Mouse (Mus musculus): ENCODE measurements around the gene St7. TPM values are rescaled to one million over a fixed set of nuclear protein-coding genes. Genes with fewer than 3 reads are reported as not detected.
A peak's percentile ranks its signal among the peaks of the same experiment; 100 is the strongest.

Gene St7
- polyA plus RNA-seq, 1 experiment: 62.0 TPM

DNA sequence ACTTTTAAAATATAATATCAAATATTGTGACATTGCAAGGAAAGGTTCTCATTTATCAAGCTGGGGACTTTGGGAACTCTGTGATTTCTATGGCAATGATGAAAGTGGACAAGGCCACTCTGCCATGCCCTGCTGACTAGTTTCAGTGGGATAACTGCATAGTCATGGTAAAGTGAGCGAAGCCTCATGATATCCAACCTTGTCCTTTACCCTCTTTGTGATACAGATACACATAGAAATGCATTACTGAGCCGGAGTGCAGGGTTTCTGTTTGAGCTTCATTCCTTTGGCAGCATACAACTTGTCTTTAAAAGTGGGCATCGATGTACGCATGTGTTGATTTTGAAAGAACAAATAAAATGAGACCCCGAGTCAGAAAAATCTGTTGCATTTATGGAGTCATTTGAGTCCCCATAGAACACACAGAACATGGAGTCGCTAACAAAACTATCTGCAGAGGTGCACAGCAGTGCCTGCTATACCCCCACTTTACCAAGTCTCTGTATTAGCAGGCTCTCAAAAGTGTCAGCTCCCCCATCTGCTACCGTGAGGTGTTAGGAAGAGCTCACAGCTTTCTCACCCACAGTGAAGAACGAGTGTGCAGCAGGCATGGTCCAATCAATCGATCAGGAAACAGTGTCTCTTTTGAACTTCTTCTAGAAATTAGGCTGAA lies 77.4 kb downstream of the St7 start:
- TF ChIP-seq POLR2A (IDR thresholded peaks at IDR 0.05; ENCODE audit: borderline replicate concordance, extremely low read depth, insufficient read depth, insufficient read length, poor library complexity, severe bottlenecking): no peak
- no peak for TF ChIP-seq CTCF (IDR thresholded peaks at IDR 0.05; ENCODE audit: borderline replicate concordance, extremely low read depth, insufficient read depth, insufficient read length)
- peak; percentile 74 for DNase-seq (ENCODE audit: low read depth)

DNA sequence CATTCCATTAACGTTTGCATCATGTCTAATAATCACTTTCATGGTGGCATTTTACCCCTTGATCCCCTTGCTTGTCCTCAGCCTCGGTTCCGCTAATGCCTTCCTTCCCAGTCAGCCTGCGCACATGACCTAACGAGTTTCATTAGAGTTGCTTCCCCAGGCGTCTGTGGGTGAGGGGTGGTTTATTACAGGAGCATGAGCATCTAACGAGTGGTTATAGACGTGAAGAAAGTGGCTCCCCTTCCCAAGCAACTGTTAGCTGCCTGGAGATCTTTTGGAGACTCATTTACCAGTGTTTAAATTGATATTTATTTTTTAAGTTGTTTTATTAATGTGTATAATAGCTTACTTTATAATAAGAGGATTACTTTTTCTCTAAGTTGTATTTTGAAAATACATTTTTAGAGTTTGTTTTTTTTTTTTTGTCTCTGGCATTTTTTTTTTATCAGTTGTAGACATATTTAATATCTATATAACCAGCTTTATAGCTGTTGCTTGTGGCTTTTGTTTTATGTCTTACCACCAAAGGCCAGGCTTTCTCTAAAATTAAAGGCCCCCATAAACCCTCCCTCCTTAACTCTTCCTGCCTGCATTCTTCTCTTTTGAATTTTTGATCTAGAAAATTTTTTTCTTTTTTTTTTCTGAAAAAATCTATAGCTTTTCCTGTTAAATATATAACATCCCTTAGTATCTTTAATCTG lies 78.1 kb downstream of the St7 start:
- TF ChIP-seq CTCF (IDR thresholded peaks at IDR 0.05; ENCODE audit: borderline replicate concordance, extremely low read depth, insufficient read depth, insufficient read length) (no peak), POLR2A (IDR thresholded peaks at IDR 0.05; ENCODE audit: borderline replicate concordance, extremely low read depth, insufficient read depth, insufficient read length, poor library complexity, severe bottlenecking) (no peak)
- peak; percentile 76 for DNase-seq (ENCODE audit: low read depth)

DNA sequence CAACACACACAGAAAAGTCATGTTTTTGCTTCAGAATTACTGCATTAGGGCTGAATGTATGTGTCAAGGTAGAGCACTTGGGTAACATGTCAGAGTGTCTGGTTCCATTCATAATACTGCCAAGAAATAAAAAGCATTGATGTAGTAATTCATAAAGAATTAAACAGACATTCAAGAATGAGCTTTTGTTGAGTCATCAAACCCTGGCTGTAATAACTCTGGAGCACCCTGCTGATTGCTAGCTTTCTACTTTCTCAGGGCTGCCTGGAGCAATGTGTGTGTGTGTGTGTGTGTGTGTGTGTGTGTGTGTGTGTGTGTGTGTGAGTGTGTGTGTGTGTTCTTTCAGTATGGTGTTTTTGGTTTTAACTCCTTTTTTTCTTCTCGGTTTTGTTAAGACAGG lies 78.7 kb downstream of the St7 start:
- DNase-seq (ENCODE audit: low read depth): peak; percentile 59
- TF ChIP-seq POLR2A (IDR thresholded peaks at IDR 0.05; ENCODE audit: borderline replicate concordance, extremely low read depth, insufficient read depth, insufficient read length, poor library complexity, severe bottlenecking): no peak
- no peak for TF ChIP-seq CTCF (IDR thresholded peaks at IDR 0.05; ENCODE audit: borderline replicate concordance, extremely low read depth, insufficient read depth, insufficient read length)

DNA sequence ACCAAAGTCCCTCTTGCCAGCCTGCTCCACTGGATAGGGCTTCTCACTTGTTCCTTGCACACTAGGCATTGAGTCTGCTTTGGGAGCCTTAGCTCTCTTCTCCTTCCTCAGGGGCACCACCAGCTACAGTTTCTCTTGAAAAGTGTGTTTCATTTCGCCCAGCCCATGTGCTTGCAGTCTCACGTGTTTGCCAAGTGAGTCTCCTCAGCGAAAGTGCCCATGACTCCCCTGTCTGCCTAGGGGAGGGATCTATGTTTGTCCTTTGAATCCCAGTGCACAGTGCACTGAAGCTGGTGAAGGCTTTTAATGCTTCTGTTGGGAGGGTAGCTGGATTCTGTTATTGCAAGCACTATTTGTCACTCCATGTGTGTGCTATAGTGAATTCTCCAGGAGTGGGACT lies 79.8 kb downstream of the St7 start:
- DNase-seq (ENCODE audit: low read depth): no peak
- no peak for TF ChIP-seq CTCF (IDR thresholded peaks at IDR 0.05; ENCODE audit: borderline replicate concordance, extremely low read depth, insufficient read depth, insufficient read length)
- no peak for TF ChIP-seq POLR2A (IDR thresholded peaks at IDR 0.05; ENCODE audit: borderline replicate concordance, extremely low read depth, insufficient read depth, insufficient read length, poor library complexity, severe bottlenecking)

DNA sequence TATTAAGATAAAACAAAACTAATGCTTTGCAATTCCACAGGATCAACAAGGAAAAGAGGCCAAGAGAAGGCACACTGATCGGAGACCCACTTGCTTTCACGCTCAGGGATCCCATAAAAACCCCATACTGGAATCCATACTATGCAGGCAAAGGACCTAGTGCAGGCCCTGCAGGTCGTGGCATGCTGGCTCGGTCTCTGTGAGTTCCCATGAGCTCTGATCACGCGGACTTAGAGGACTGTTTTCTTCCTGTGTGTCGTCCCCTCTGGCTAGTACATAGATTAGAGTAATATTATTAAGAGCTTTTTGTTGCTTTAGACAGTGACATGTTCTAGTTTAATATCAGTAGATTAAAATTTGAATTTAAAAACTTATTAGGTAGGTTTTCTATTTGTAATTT lies 83.3 kb downstream of the St7 start:
- TF ChIP-seq CTCF (IDR thresholded peaks at IDR 0.05; ENCODE audit: borderline replicate concordance, extremely low read depth, insufficient read depth, insufficient read length) (no peak), POLR2A (IDR thresholded peaks at IDR 0.05; ENCODE audit: borderline replicate concordance, extremely low read depth, insufficient read depth, insufficient read length, poor library complexity, severe bottlenecking) (no peak)
- DNase-seq (ENCODE audit: low read depth): no peak

DNA sequence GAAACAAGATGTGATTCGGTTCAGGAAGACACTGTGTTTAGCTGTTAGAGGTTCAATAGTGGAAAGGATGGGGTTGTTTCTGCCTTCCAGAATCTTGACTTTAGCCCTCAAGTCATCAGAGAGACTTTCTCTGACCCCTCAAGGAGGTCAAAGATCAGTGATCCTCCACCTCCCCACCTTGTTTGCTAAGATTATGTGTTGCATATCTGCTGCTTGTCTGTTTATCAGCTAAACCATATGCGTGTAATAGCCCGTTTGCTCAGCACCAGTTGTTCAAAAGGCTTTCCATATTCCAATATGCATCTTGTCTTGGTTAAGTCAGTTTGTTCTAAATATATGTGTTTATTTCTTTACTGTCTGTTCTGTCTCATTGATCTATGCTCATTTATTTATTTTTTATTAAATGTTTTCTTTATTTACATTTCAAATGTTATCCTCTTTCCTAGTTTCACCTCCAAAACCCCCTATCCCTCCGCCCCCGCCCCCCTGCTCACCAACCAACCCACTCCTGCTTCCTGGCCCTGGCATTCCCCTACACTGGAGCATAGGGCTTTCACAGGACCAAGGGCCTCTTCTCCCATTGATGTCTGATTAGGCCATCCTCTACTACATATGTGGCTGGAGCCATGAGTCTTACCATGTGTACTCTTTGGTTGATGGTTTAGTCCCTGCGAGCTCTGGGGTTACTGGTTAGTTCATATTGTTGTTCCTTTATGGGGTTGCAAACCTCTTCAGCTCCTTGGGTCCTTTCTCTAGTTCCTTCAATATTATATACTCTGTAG lies 84.5 kb downstream of the St7 start:
- no peak for DNase-seq (ENCODE audit: low read depth)

DNA sequence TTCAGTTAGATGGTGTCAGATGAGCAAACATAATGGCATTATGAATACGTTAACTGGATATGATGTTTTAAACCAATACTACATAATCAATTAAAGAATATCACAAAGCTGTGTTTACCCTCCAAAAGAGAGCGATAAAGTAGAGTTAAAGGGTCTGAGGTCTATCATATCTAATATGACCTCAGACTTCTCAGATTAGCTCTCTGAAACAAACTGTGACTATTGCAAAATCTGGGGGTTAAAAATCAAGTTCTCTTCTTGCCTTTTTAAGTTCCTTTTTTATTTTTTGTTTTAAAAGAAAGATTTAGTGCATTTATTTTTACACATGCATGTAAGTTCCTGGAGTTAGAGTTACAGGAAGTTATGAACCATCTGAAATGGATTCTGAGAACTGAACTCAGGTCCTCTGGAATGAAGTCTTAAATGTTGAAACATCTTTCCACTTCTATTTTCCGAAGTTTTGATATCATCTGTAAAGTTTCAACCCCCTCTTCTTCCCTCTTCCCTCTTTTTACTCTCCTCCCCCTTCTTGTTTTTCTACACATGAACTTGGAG lies 86.0 kb downstream of the St7 start:
- no peak for DNase-seq (ENCODE audit: low read depth)
- TF ChIP-seq POLR2A (IDR thresholded peaks at IDR 0.05; ENCODE audit: borderline replicate concordance, extremely low read depth, insufficient read depth, insufficient read length, poor library complexity, severe bottlenecking): no peak
- TF ChIP-seq CTCF (IDR thresholded peaks at IDR 0.05; ENCODE audit: borderline replicate concordance, extremely low read depth, insufficient read depth, insufficient read length): no peak

More for the DNA sequence above, 84.5 kb downstream of the St7 start:
- no peak for TF ChIP-seq CTCF (IDR thresholded peaks at IDR 0.05; ENCODE audit: borderline replicate concordance, extremely low read depth, insufficient read depth, insufficient read length)
- no peak for TF ChIP-seq POLR2A (IDR thresholded peaks at IDR 0.05; ENCODE audit: borderline replicate concordance, extremely low read depth, insufficient read depth, insufficient read length, poor library complexity, severe bottlenecking)

DNA sequence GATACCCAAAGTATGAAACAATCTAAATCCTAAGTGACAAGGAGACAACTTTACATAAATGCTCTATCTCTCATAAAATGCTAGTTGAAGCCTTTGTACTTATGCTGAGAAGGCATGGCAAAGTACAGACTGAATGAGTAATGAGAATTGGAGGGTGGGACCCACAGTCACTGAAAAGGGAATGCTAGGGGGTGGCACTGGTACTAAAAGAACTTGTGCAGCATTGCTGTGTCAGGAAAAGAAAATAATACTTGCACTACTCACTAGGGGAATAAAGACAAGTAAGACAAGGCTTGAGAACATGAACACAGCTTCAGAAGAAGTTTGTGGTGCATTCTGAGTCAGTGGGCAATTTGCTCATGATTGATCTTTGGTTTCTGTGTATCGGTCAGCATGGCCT lies 90.8 kb downstream of the St7 start:
- TF ChIP-seq POLR2A (IDR thresholded peaks at IDR 0.05; ENCODE audit: borderline replicate concordance, extremely low read depth, insufficient read depth, insufficient read length, poor library complexity, severe bottlenecking): no peak
- TF ChIP-seq CTCF (IDR thresholded peaks at IDR 0.05; ENCODE audit: borderline replicate concordance, extremely low read depth, insufficient read depth, insufficient read length): no peak

DNA sequence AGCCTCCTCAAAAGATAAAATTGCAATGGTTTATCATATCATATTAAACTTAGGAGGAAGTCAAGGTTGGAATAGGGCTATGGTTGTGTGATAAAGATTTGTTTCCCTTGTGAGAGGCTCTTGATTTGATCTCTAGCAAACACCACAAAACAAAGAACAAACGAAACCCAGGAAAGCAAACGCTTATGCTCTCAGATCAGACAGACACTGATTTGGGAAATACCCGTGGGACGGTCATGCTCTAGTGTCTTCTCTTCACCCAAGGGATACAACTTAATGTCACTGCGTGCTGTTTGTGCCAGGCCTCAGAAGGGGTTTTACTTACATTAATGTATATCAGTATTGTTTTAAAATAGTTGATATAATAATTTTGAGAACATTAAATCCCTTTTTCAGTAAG lies 91.8 kb downstream of the St7 start:
- no peak for TF ChIP-seq CTCF (IDR thresholded peaks at IDR 0.05; ENCODE audit: borderline replicate concordance, extremely low read depth, insufficient read depth, insufficient read length)
- no peak for DNase-seq (ENCODE audit: low read depth)

More for the DNA sequence above, 90.8 kb downstream of the St7 start:
- DNase-seq (ENCODE audit: low read depth): no peak

DNA sequence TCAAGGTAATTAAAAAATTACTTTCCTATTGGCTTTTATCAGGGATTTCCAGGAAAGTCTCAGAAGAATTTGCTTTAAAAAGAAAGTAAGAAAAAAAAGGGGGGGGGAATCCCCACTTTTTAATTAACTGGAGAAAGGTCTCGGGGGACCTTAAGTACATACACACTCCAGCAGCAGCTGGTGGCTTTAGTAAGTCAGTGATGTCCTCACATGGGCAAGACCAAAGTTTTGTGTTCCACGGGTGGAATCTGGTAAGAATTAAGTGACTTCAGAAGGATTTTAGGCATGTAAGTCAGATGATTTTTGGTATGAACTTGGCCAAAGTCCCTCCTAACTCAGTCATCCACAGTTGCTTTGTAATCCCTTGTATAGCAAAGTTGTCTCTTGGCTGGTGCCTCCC lies 92.5 kb downstream of the St7 start:
- TF ChIP-seq CTCF (IDR thresholded peaks at IDR 0.05; ENCODE audit: borderline replicate concordance, extremely low read depth, insufficient read depth, insufficient read length) (no peak), POLR2A (IDR thresholded peaks at IDR 0.05; ENCODE audit: borderline replicate concordance, extremely low read depth, insufficient read depth, insufficient read length, poor library complexity, severe bottlenecking) (no peak)
- DNase-seq (ENCODE audit: low read depth): no peak

DNA sequence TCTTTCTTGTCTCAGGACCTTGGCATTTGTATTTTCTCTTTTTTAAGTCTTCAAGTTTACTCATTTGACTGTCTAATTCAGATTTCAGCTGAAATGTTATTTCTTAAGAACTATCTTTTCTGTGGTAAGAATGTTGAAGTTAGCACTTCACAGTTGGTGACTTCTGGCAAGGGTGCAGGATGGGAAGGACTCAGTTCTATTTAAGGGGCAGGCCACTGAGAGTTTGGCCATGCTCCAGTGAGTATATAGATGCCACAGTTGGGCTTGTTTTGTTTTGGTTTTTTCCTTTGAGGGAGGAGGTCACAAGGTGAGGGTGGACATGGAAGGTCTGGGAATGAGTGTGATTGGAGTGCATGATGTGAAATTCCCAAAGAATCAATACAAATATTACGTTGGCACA lies 95.1 kb downstream of the St7 start:
- no peak for DNase-seq (ENCODE audit: low read depth)
- TF ChIP-seq CTCF (IDR thresholded peaks at IDR 0.05; ENCODE audit: borderline replicate concordance, extremely low read depth, insufficient read depth, insufficient read length): no peak
